Mouse (Mus musculus) v-Abl transformed pro-B cells (cell line): Measurements from ENCODE around the gene Smlr1.

Experiments
- in situ Hi-C, 2 experiments: fragments of 400-800 bp; cut with MboI; formaldehyde crosslinking; loops; one replicate each; pipeline ENCODE4 v1.15.1; 2025; ENCODE audit not compliant: unreplicated experiment in 2 of 2

Gene Smlr1

DNA sequence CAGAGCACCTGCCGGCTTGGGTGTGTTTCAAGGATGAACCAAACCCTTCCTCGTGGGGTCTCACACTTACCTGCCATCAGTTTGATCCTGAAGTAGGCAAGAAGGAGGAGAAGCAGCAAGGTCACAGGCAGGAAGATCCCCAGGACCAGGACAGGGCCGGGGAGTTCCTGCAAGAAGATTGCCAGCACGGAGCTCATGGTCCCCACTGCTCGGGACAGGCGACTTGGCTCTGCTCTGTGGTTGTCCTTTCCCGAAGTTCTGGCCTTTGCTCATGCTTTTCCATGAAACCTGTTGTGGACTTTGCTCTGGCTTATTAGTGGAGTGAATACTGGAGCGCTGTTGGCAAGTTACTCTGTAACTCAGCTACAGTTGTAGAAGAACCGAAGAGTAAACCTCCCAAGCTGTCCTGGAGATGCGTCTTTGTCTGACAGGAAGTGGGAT is at the start of gene Smlr1:
Gene Smlr1 (minus strand): TSS at position 377 of the 441 bp plus-strand sequence.
- in situ Hi-C loops: no loop called here

DNA sequence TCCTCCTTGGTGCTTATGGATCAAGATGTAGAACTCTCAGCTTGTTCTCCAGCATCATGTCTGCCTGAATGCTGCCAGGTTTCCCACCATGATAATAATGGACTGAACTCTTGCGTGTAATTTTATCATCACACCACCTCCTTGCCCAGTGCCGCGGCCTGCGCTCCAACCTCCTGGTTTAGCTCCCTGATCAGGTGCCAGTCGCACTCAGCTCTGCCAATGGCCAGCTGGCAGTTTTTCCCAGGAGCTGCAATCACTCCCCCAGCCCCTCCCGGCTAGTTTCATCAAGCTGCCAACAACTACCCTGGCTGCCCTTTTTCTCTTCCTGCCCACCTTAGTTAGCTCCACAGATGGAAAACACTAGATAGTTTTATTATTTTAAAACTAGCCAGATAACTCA is 48.8 kb upstream of the Smlr1 start:
- in situ Hi-C loops: no loop called here

DNA sequence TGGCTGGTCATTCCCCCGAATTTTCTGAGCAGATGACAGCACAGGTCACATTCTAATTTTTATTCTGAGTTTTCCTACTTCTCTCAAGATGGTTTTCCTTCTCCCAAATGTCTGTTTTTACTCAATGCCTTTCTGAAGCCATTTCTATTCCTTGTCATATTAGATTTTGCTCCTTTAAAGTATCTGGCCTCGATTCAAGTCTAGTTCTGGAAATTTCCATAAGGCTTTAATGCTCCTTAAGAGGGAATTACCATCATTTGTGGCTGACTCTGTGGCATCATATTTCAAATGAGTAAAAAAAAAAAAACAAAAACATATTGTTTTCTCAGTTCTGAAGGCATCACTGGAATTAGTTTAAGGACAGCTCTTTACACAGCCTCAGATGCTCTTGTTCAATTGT is 44.0 kb upstream of the Smlr1 start:
- in situ Hi-C loops: no loop called here

DNA sequence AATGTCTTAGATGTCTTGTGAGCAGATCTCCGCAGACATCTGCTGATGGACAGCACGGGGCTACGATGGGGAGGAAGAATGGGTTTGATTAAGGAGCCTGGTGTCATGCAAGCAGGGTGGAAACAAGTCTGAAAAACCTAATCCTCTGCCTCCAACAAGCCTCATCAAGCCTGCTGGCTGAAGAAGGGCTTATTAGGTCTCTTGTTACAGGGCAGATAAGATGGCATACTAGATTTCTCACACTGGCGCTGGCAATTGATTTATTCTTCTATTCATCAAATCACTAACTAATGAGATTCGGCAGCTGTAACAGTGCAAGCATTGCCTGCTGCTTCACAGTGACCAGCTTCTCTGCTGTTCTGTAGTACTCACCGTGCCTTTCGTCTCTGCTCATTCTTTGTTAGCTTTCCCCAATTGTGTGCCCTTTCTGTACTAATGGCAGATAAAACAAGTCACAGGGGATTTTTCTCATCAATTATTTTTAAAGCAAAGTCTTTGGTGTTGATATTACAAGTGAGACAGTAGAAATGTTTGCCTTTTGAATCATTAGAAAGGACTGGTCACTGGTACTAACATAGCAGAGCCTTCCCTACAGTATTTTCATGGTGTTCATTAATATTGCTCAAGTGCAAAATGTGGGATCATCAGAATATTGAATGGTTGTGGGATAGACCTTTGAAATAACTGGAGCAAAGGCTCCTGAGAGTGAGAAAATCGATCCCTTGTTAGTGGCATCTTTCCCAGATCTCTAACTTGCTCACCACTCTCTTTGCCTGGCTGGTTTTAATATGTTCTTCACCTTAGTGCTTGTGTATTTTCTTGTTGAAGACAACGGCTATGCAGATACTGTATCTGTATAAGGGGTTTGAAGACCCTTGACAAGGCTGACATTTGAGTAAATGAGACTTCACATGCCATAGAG is 35.5 kb upstream of the Smlr1 start:
- in situ Hi-C loops: no loop called here

DNA sequence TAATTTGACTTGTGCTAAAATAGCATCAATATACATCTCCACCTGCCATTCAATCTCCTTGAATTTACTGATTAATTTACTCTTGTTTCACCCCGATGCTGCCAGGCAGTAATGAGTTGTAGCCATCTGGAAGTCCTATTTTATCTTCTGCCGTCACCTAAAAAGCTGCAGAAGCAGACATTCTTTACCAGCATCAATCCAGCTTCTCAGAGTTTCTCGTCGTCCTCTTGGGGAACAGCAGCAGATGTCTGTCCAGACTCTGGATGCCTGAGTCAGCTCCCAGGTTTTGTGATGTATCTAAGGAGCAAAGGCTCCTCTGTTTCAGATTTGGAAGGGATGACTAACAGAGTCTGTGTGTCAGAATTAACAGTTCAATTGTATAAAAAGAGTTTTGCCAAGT is 16.9 kb upstream of the Smlr1 start:
- in situ Hi-C loops: no loop called here

DNA sequence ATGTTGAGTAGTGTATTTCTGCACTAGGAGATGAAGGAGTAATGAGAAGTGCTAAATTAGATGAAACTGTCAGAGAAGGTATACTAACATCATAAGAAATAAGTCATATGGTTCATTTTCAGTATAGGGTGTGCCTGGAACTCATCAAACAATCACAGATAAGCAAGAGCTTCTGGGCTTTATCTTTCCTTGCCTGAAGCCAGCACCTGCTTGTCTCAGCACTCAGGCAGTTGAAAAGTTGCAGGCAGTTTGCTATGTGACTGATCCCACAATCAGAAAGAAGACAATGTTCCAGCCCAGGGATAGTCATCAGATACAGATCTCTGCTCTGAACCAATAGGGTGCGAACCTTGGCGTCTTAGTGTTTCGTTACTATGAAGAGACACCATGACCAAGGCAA is 5.0 kb upstream of the Smlr1 start:
- in situ Hi-C loops: no loop called here

DNA sequence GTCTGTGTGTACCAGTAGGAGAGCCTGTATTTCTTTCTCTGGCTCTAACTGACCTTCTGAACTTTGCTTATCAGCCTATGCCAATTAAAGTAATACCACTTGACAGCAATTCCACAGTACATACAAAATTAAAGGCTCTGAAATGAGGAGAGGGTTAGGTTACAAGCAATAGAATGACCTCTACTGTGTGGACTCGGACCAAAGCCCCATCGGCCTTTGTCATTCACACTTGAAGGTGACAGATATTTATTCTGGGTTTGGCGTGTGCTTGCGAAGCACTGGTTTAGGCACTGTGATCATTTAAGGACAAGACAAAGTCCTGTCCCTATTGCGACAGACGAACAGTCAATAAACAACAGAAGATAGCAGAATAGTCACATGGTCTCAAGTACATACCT is 3.7 kb upstream of the Smlr1 start:
- in situ Hi-C loops: no loop called here

DNA sequence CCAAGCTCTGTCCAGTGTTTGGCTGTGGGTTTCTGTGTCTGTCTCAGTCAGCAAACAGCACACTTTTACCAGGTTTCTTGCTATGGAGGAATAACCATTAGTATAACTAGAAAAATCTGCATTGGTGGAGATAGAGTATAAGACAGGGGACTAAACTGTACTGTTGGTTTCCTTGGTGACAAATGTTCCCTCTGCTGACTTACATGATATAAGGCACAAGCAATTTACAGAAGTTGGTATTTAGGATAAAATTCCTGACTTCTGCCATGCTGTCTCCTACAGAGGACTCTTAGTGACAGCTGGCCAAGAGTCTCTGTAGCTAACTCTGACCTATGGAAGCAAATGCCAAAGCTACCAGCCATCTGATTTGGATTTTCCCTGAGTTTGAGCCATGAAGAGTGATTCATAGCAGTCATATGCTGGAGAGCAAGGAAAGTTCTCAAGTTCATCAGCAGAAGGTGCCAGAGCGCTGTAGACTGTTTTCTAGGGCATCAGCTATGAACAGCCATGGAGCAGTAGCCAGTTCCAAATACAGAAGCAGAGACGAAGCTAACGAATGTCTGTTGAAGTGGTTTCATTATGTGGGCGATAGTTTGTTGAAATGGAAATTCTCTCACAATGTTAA is 3.2 kb upstream of the Smlr1 start:
- in situ Hi-C loops: no loop called here

DNA sequence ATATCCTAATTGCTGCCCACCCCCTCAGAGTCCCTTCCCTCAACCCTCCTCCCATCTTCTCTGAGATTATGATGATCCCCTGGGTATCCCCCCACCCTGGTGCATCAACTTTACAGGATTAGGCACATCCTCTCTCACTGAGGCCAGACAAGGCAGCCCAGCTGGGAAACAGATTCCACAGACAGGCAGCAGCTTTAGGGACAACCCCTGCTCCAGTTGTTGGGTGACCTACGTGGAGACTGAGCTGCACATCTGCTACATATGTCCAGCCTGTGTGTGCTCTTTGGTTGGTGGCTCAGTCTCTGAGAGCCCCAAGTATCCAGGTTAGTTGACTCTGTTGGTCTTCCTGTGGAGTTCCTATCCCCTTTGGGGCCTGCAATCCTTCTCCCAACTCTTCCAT is 2.7 kb upstream of the Smlr1 start:
- in situ Hi-C loops: no loop called here

DNA sequence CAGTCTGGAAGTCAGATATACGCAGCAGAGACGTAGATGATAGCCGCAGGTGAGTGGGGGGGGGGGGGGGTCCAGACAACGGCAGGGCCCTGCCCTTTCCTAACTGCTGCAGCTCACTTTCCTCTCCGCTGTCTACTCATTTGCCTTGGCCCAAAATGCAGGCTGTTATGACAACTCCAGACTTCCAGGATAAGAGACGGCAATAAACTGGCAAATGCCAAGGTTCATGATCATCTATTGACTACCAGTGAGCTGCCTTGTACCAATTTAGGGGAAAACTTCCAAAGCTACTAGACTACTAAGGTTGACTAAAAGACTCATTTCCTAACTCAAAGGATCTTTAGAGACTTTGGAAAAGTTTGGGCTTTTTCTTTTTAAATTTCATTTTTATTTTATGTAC is 554 bp upstream of the Smlr1 start:
- in situ Hi-C loops: no loop called here

DNA sequence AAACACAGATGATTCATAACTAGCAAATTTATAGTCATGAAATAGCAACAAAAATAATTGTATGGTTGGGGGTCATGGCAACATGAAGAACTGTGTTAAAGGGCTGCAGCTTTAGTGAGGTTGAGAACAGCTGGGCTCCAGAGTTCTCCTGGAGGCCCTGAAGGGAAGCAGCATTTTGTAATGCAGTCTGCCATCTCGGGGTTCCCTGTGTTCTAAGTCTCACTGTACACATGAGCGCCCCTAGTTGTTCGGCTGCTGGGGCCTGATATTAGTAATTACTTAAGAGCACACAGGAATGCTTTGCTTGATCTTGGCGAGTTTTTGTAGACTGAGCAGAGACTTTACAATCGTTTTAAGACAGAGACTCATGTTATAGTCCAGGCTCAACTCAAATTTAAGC is 1.6 kb downstream of the Smlr1 start:
- in situ Hi-C loops: no loop called here

DNA sequence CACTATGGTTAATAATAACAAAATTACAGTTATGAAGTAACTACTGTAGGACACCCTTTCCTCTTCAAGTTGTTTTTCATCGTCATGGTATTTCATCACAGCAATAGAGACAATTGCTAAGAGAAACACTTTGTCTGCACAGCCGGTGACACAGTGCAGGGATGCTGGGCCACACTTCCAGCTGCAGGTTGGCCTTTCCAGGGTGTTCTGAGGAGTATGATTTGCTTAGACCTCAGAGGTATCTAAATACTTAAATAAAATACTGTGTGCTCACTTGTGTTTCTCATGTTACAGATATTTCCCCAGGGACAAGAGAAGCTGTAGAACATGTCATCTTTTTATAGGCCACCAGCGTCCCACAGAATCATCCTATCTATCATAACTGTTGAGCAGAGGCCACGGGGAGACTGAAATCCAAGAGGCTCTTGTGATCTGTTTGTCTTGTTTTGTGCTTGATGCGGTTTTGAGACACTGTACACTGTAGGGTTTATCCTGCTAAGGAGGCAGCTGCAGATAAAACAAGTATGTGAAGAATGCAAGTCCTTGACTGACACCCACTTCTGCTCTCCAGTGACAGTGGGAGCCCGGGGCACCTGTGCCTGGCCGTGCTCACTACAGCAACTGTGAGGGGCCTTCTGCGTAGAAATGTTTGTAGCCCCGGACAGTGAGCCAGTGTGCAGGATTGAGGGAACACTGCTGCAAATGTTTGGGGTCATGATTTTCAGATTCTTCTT is 2.4 kb downstream of the Smlr1 start:
- in situ Hi-C loops: no loop called here

DNA sequence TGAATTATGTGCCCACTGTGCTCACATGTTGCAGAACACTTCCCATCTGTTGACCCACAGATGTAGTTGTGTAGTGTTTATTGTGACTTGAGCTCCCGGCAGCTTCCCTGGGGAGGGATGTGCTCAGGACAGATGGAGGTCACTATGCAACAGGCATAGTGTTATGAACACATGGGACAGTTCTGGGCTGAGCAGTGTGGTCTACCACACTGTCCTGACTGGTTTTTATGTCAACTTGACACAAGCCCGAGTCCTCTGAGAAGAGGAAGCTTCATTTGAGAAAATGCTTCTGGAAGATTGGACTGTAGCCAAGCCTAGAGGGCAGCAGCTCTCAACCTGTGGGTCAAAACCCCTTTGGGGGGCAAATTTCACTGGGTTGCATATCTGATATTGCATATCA is 3.0 kb downstream of the Smlr1 start:
- in situ Hi-C loops: no loop called here

DNA sequence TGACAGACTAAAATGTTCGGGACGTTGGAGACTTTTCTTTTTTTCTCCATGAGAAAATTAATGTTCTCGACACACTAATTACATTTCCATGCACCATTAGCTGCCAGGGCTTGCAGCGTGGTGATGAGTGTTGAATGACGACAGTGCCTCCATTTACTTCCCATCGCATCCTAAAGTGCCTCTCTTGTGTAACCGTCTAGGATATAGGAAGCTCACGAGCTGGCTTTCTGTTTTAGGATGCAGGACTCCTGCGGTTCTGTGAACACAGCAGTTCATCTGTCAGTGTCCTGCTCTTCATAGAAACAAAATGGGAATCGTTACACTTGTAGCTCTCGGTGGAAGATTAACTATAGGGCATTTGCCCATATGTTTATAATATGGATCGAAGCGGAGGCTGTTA is 4.7 kb downstream of the Smlr1 start:
- in situ Hi-C loops: no loop called here

DNA sequence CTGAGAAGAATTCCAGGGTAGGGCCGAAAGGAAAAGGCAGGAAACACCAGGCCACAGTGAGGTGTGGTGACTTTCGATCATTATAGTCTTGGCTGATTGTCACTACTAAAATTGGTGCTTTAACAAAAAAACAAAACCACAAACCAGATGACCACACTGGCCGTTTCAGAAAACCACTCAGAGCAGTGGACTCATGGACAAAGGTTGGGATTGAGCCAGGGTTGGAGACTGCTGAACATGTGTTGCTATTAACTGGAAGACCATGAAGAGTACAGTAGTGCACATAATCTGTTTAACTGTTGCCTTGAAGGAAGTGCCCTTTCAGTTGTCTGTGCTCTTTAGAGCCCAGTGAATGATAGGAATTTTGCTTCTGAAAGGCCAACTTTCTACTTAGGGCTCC is 8.9 kb downstream of the Smlr1 start:
- in situ Hi-C loops: no loop called here

DNA sequence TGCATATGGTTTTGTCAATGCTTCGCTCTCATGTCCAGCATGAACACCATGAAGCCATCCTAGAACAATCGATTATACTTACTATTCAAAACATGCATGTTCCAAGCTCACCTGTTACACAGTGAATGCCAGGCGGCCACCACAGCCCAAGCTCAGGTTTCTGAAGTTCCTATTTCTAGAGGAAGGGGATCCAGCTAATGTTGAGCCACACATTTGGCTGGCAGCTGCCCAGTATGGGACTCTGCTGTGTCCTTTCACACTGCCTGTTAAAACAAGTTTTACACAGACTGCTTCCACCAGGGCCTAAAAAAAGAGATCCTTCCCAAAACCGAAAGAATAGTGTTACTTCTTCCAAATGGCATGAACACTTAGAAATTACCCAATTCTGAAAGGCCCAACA is 9.4 kb downstream of the Smlr1 start:
- in situ Hi-C loops: no loop called here

DNA sequence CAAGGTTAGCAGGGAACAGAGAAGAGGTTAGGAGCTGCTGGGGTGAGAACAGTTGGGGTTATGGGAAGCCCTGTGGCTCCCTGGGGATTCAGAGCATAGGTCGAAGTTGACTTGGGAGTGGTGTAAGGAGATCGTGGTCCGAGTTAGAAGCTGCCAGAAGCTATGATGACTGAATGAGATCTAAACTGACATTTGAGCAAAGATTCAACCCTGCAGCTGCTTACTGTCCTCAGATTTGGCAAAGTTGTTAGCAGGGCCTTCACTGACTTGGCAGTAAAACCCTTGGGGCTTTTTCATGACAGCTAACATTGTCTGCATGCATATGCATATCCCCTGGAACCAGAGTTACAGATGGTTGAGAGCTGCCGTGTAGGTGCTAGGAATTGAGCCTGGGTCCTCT is 9.9 kb downstream of the Smlr1 start:
- in situ Hi-C loops: no loop called here

DNA sequence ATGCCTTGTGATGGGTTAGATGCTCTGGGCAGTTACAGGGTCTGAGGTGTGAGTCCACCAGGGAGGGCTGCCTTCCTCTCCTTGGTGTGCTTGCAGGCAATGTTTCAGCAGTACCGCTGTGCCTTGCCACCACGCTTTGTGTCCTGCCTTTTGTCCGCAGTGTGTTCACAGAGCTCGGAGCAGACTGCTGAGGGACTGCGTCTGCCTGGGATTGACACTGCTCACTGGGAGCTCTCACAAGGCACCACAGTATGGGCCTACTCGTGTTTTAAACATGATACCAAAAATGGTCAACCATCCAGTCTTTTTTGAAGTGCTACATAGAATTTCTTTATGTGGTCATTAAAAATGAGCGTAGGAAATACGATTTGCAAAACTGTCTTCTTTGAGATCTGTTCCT is 12.3 kb downstream of the Smlr1 start:
- in situ Hi-C loops: loop anchor here in 1 of 2 experiments (25.0 kb wide), 1 partner anchor 614 kb away; no protein-coding TSS in a partner anchor

DNA sequence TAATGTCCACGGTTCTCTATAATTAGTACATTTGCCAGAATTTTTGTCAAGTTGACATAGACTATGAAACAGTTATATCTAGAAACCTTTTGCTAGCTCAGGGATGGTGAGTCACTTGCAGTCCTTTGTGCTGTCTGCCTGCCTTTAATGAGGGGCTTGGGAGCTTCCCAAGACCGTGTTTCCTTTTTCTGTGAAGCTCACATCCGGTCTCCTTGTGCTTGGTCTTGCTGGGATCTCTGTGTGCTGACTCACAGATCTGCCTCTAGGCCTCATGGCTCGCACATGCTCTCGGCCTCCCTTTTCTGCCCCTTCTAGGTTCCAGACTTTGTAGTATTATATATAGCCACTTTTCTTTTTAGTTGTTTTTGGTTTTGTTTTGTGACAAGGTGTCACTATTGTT is 15.6 kb downstream of the Smlr1 start:
- in situ Hi-C loops: loop anchor here in 1 of 2 experiments (25.0 kb wide), 1 partner anchor 617 kb away; no protein-coding TSS in a partner anchor

DNA sequence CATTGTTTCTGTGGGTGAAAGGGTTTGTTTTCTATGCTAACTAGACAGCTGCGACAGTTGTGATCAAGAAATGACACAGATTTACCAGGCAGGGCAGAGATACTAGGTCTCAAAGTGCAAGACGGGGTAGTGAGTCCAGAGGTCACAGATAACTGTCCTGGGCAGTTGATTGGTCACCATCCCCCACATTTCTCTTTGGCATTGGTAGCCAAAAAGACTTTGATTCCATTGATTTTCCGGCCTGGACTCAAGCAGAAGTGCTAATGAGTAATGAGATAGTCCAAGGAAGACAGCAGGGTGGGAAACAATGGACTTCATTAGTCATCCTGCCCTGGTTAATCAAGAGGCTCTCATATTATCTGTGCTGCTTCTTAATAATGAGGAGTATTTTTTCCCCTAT is 16.1 kb downstream of the Smlr1 start:
- in situ Hi-C loops: loop anchor here in 1 of 2 experiments (25.0 kb wide), 1 partner anchor 617 kb away; no protein-coding TSS in a partner anchor

DNA sequence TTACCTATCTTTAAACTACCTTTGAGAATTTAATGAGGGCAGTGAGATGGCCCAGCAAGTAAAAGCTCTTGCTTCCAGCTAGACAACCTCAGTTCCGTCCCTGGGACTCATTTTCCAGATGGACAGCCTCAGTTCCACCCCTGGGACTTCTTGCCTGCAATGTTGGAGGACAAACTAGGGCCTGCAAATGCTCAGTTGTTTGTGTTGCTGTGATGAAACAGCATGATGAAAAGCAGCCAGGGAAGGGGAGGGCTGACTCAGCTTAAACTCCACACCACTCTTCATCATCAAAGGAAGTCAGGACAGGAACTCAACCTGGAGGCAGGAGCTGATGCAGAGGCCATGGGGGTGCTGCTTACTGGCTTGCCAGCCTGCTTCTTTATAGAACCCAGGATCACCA is 22.2 kb downstream of the Smlr1 start:
- in situ Hi-C loops: loop anchor here in 1 of 2 experiments (25.0 kb wide), 1 partner anchor 623 kb away; no protein-coding TSS in a partner anchor
